Comparison of ENCODE assay signal across 12 mouse cellular contexts in genomic region chr4:136838462-136838861, GRCm38 (mm10).
"Had no signal": no experiment of that assay in that cellular context is flagged by ENCODE, and none has a peak within 500 bp of the region (broad histone marks: within the 10 kb centered on the region; RNA-seq: fewer than 3 reads in every experiment).

No protein-coding gene starts in this region.

- DNase-seq: kidney, adult 18-20 months; kidney, postnatal 10 days; kidney, postnatal 4 days; left cerebral cortex, postnatal 4 days; lung, adult 18-20 months; right cerebral cortex, postnatal 25 days; spleen, adult 18-20 months; thymus, adult 2 months; thymus, postnatal 25 days had no signal

- H3K36me3 ChIP-seq: limb, embryonic 13.5 days; stomach, embryonic 15.5 days had no signal

- H3K27ac ChIP-seq: limb, embryonic 13.5 days; liver, embryonic 14.5 days; stomach, embryonic 15.5 days had no signal

- H3K4me2 ChIP-seq: limb, embryonic 13.5 days; stomach, embryonic 15.5 days had no signal

- H3K9me3 ChIP-seq: limb, embryonic 13.5 days; stomach, embryonic 15.5 days had no signal

- H3K9ac ChIP-seq: limb, embryonic 13.5 days; liver, embryonic 14.5 days; stomach, embryonic 15.5 days had no signal

- H3K27me3 ChIP-seq: stomach, embryonic 15.5 days had no signal

- H3K4me3 ChIP-seq: limb, embryonic 13.5 days; stomach, embryonic 15.5 days had no signal
